Mouse (Mus musculus): ENCODE measurements around the gene Sema7a.

DNA sequence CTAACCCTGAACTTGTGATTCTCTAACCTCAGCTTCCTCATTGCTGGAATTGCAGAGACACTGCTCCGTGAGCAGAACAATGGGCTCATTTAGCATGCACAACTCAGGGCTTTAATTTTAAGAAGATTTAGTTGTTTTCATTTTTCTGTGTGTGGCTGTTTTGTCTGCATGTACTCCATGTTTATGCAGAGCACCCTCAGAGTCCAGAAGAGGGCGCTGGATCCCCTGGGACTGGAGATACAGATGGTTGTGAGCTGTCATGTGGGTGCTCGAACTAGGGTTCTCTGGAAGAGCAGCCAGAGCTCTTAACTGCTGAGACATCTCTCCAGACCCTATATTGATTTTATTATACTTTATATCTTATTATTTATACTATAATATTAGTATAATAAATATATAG is 69.7 kb downstream of the Sema7a start:
- TF ChIP-seq CTCF (IDR thresholded peaks at IDR 0.05; ENCODE audit: low read depth, low read length) (no peak), POLR2A (IDR thresholded peaks at IDR 0.05; ENCODE audit: extremely low read depth, insufficient read depth, low read length) (no peak)

Measured in liver, adult 2 months (tissue).